Mouse (Mus musculus): ENCODE data around the gene Zp2. TPM values are rescaled to one million over a fixed set of nuclear protein-coding genes. Genes with fewer than 3 reads are reported as not detected.

The Zp2 gene
- total and polyA plus RNA-seq, 3 experiments = 0.11 TPM; not detected in 2

GRCm38 (mm10) chr7:120094216-120094615, 50.9 kb downstream of the Zp2 start:
- Histone ChIP-seq H3K4me1 (ENCODE audit: insufficient read depth, low read depth, low read length) (no peaks in the 10 kb centered on the region), H3K9me3 (replicated peaks) (no peaks in the 10 kb centered on the region), H3K27me3 (ENCODE audit: insufficient read depth, low read length) (peaks cover 3% of the 10 kb centered on the region; the same call in 1 of the 2 replicates), H3K4me3 (ENCODE audit: low read depth, low read length) (no peak overlapping the region), H3K36me3 (replicated peaks) (no peaks in the 10 kb centered on the region)
- no peak for TF ChIP-seq CTCF (IDR thresholded peaks at IDR 0.05; ENCODE audit: low read depth, low read length)
- TF ChIP-seq GATA2 (IDR thresholded peaks at IDR 0.05; ENCODE audit: borderline replicate concordance, low read depth, low read length) = no peak
- no peak for TF ChIP-seq TAL1 (conservative IDR thresholded peaks at IDR 0.05; ENCODE audit: low read depth, low read length)
- DNase-seq (ENCODE audit: low spot score) (no peak), ATAC-seq (ENCODE audit: extremely low read depth, insufficient number of reproducible peaks, low FRiP score, poor library complexity, severe bottlenecking) (no peak)

- no peak for ATAC-seq (ENCODE audit: extremely low read depth, insufficient number of reproducible peaks, low FRiP score, poor library complexity, severe bottlenecking)
- no peaks in the 10 kb centered on the region for H3K36me3 ChIP-seq (replicated peaks)
Measured at GRCm38 (mm10) chr7:120093033-120093432, 52.1 kb downstream of the Zp2 start.

GRCm38 (mm10) chr7:120080177-120080576, 64.9 kb downstream of the Zp2 start:
- ATAC-seq (ENCODE audit: extremely low read depth, insufficient number of reproducible peaks, low FRiP score, poor library complexity, severe bottlenecking) (no peak), DNase-seq (ENCODE audit: low spot score) (no peak)
- TF ChIP-seq POLR2AphosphoS5 (IDR thresholded peaks at IDR 0.05; ENCODE audit: insufficient replicate concordance, low read depth, low read length) (no peak), GATA2 (IDR thresholded peaks at IDR 0.05; ENCODE audit: borderline replicate concordance, low read depth, low read length) (no peak), GATA1 (IDR thresholded peaks at IDR 0.05; ENCODE audit: borderline replicate concordance, low read length) (no peak), CTCF (IDR thresholded peaks at IDR 0.05; ENCODE audit: low read depth, low read length) (no peak), TAL1 (conservative IDR thresholded peaks at IDR 0.05; ENCODE audit: low read depth, low read length) (no peak)
- Histone ChIP-seq H3K4me1 (ENCODE audit: insufficient read depth, low read depth, low read length) (no peaks in the 10 kb centered on the region), H3K36me3 (replicated peaks) (no peaks in the 10 kb centered on the region), H3K4me3 (ENCODE audit: low read depth, low read length) (no peak overlapping the region), H3K27me3 (ENCODE audit: insufficient read depth, low read length) (no peaks in the 10 kb centered on the region), H3K9me3 (replicated peaks) (no peaks in the 10 kb centered on the region)

More at GRCm38 (mm10) chr7:120093033-120093432, 52.1 kb downstream of the Zp2 start:
- Histone ChIP-seq H3K27me3 (ENCODE audit: insufficient read depth, low read length) (peaks cover 3% of the 10 kb centered on the region; the same call in 1 of the 2 replicates), H3K4me3 (ENCODE audit: low read depth, low read length) (no peak overlapping the region), H3K4me1 (ENCODE audit: insufficient read depth, low read depth, low read length) (no peaks in the 10 kb centered on the region), H3K9me3 (replicated peaks) (no peaks in the 10 kb centered on the region)
- no peak for TF ChIP-seq GATA2 (IDR thresholded peaks at IDR 0.05; ENCODE audit: borderline replicate concordance, low read depth, low read length)
- no peak for TF ChIP-seq POLR2AphosphoS5 (IDR thresholded peaks at IDR 0.05; ENCODE audit: insufficient replicate concordance, low read depth, low read length)
- TF ChIP-seq CTCF (IDR thresholded peaks at IDR 0.05; ENCODE audit: low read depth, low read length) = no peak
- no peak for TF ChIP-seq TAL1 (conservative IDR thresholded peaks at IDR 0.05; ENCODE audit: low read depth, low read length)
- TF ChIP-seq GATA1 (IDR thresholded peaks at IDR 0.05; ENCODE audit: borderline replicate concordance, low read length) = no peak
- no peak for DNase-seq (ENCODE audit: low spot score)

Other genes starting within 250 kb of the Zp2 start
- gene Lyrm1, start 249.4 kb downstream of the Zp2 start, total RNA-seq (2014; fragmentation: Nextera tagmentation) = 2.4 and 2.5 TPM in 2 replicates
- 5.7 and 6.0 TPM in 2 replicates for gene Lyrm1, start 249.4 kb downstream of the Zp2 start, total RNA-seq (2017)
- gene Lyrm1, start 249.4 kb downstream of the Zp2 start, polyA plus RNA-seq (2012) = 0.91 and 1.2 TPM in 2 replicates
- 8.9 and 9.4 TPM in 2 replicates for gene Dcun1d3, start 249.0 kb downstream of the Zp2 start, total RNA-seq (2014; fragmentation: Nextera tagmentation)
- gene Dcun1d3, start 249.0 kb downstream of the Zp2 start, total RNA-seq (2017) = 10.2 and 10.8 TPM in 2 replicates
- 4.4 and 8.9 TPM in 2 replicates for gene Dcun1d3, start 249.0 kb downstream of the Zp2 start, polyA plus RNA-seq (2012)
- not detected in 2 replicates for gene Dnah3, start 50.0 kb downstream of the Zp2 start, total RNA-seq (2014; fragmentation: Nextera tagmentation)
- 0.12 and 0.22 TPM in 2 replicates for gene Dnah3, start 50.0 kb downstream of the Zp2 start, total RNA-seq (2017)
- gene Dnah3, start 50.0 kb downstream of the Zp2 start, polyA plus RNA-seq (2012) = not detected in 2 replicates
- not detected in 2 replicates for gene Tmem159, start 42.9 kb downstream of the Zp2 start, total RNA-seq (2014; fragmentation: Nextera tagmentation)
- not detected in 2 replicates for gene Tmem159, start 42.9 kb downstream of the Zp2 start, total RNA-seq (2017)
- gene Tmem159, start 42.9 kb downstream of the Zp2 start, polyA plus RNA-seq (2012) = not detected in 2 replicates
- gene Anks4b, start 28.6 kb upstream of the Zp2 start, total RNA-seq (2014; fragmentation: Nextera tagmentation) = not detected in 2 replicates
- under 0.01 and 0.11 TPM in 2 replicates for gene Anks4b, start 28.6 kb upstream of the Zp2 start, total RNA-seq (2017)
- not detected in 2 replicates for gene Anks4b, start 28.6 kb upstream of the Zp2 start, polyA plus RNA-seq (2012)
- not detected in 2 replicates for gene Crym, start 56.8 kb upstream of the Zp2 start, total RNA-seq (2014; fragmentation: Nextera tagmentation)
- 0.11 TPM in 1 of 2 replicates, not detected in the other for gene Crym, start 56.8 kb upstream of the Zp2 start, total RNA-seq (2017)
- not detected in 2 replicates for gene Crym, start 56.8 kb upstream of the Zp2 start, polyA plus RNA-seq (2012)
- gene Abca14, start 58.7 kb upstream of the Zp2 start, total RNA-seq (2014; fragmentation: Nextera tagmentation) = 1.3 TPM in 1 of 2 replicates, not detected in the other
- not detected in 2 replicates for gene Abca14, start 58.7 kb upstream of the Zp2 start, total RNA-seq (2017)
- gene Abca14, start 58.7 kb upstream of the Zp2 start, polyA plus RNA-seq (2012) = not detected in 2 replicates
- not detected in 2 replicates for gene Abca15, start 183.4 kb upstream of the Zp2 start, total RNA-seq (2014; fragmentation: Nextera tagmentation)
- gene Abca15, start 183.4 kb upstream of the Zp2 start, total RNA-seq (2017) = under 0.01 TPM in 1 of 2 replicates, not detected in the other
- gene Abca15, start 183.4 kb upstream of the Zp2 start, polyA plus RNA-seq (2012) = not detected in 2 replicates

Measured in G1E (cell line).